Mouse (Mus musculus) small intestine, adult 2 months (tissue): ENCODE results near the gene Pate4.
"Not testable (repeated sequence)": the region's sequence is repeated elsewhere in the genome, so short reads cannot be mapped to it uniquely, and the experiment has no call there.

Experiments
- CTCF ChIP-seq: fragments of 200-500 bp; IDR thresholded peaks from 2 replicates; pipeline ENCODE4 v1.5.1; 2012; ENCODE audit warnings: low read depth, mild to moderate bottlenecking, control low read depth, inconsistent platforms, low read length, moderate library complexity, mixed read lengths; ENCODE audit not compliant: insufficient replicate concordance, insufficient read length; ENCODE audit errors: extremely low read depth
- POLR2A ChIP-seq: fragments of 200-500 bp; IDR thresholded peaks from 2 replicates; pipeline ENCODE4 v1.6.1; 2012; ENCODE audit warnings: low read depth, mild to moderate bottlenecking, control low read depth, inconsistent platforms, low read length, moderate library complexity

DNA sequence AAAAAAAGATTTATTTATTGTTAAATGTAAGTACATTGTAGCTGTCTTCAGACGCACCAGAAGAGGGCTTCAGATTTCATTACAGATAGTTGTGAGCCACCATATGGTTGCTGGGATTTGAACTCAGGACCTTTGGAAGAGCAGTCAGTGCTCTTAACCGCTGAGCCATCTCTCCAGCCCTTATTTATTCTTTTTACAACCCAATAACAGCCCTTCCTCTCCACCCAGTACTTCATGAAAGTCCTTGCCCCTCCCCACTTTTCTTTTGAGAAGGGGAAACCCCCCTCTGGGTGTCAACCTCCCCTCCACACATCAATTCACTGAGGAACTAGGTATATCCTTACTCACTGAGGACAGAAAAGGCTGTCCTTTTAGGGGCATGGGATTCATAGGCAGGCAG is 5.0 kb upstream of the Pate4 start:
- TF ChIP-seq CTCF, POLR2A: not testable (repeated sequence)
